Comparison of ENCODE assay signal across 9 mouse cellular contexts in the genomic region with DNA sequence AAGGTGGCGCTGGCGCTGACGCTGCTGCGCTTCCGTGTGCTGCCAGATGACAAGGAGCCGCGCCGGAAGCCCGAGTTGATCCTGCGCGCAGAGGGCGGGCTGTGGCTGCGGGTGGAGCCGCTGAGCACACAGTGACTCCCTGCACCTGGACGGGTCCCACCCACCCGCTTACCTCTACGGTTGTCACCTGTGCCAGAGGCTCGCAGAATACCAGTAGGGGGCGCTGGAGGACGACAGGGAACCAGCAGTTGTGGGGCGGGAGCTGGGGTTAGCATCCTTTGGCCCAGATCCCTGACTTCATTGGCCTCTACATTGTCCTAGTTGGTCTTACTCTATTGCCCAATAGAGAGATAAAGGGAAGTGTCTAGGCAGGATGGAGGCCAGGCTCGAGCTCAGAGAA. TPM values are rescaled to one million over a fixed set of nuclear protein-coding genes. Genes with fewer than 3 reads are reported as not detected.
DNase-seq lines count a peak whose midpoint lies in the region; ATAC-seq and TF ChIP-seq lines count a peak whose summit lies in the region.
"Had no signal": no experiment of that assay in that cellular context is flagged by ENCODE, and none has a peak within 500 bp of the region (broad histone marks: within the 10 kb centered on the region; RNA-seq: fewer than 3 reads in every experiment).

No protein-coding gene starts in this region.

- no peak overlapping the region for H3K9ac ChIP-seq in heart, adult 2 months (ENCODE audit: low read depth, low read length)
- no peak overlapping the region for H3K9ac ChIP-seq in embryonic facial prominence, embryonic 12.5 days
- H3K9ac ChIP-seq in midbrain, postnatal 0 days (replicated peaks; ENCODE audit: low read length, poor library complexity, severe bottlenecking), result no peak overlapping the region
- H3K9ac ChIP-seq in hindbrain, embryonic 13.5 days, result no peak overlapping the region

- peaks cover 7% of the 10 kb centered on the region; the same call in 1 of the 2 replicates for H3K9me3 ChIP-seq in embryonic facial prominence, embryonic 12.5 days
- no peaks in the 10 kb centered on the region for H3K9me3 ChIP-seq in limb, embryonic 10.5 days (replicated peaks)
- peaks cover 3% of the 10 kb centered on the region; the same call in 1 of the 2 replicates for H3K9me3 ChIP-seq in midbrain, postnatal 0 days (ENCODE audit: low read length)
- peaks cover 16% of the 10 kb centered on the region; the same call in 1 of the 2 replicates for H3K9me3 ChIP-seq in hindbrain, embryonic 13.5 days

- TF ChIP-seq EP300 in heart, adult 2 months (IDR thresholded peaks at IDR 0.05; ENCODE audit: insufficient read depth, low read depth, low read length), result no peak

- H3K27me3 ChIP-seq in heart, adult 2 months (ENCODE audit: control insufficient read depth, insufficient read depth, low read length), result peaks cover 2% of the 10 kb centered on the region; the same call in 1 of the 2 replicates
- no peaks in the 10 kb centered on the region for H3K27me3 ChIP-seq in embryonic facial prominence, embryonic 12.5 days
- no peaks in the 10 kb centered on the region for H3K27me3 ChIP-seq in limb, embryonic 10.5 days (ENCODE audit: low read depth, poor library complexity, severe bottlenecking)
- H3K27me3 ChIP-seq in midbrain, postnatal 0 days (ENCODE audit: insufficient read depth, low read length), result no peaks in the 10 kb centered on the region
- H3K27me3 ChIP-seq in hindbrain, embryonic 13.5 days, result no peaks in the 10 kb centered on the region

- H3K79me2 ChIP-seq in heart, adult 2 months (replicated peaks; ENCODE audit: control insufficient read depth, insufficient read depth, low read length), result no peaks in the 10 kb centered on the region

- ATAC-seq in embryonic facial prominence, embryonic 12.5 days (ENCODE audit: insufficient number of reproducible peaks, insufficient read depth, low FRiP score, low TSS enrichment), result no peak
- no peak for ATAC-seq in midbrain, postnatal 0 days (ENCODE audit: low FRiP score)
- ATAC-seq in megakaryocyte-erythroid progenitor cell, adult 5-6 weeks (replicated peaks; ENCODE audit: low FRiP score, low TSS enrichment, poor library complexity, severe bottlenecking), result no peak
- no peak for ATAC-seq in hindbrain, embryonic 13.5 days (ENCODE audit: low FRiP score)

- TF ChIP-seq POLR2A in heart, adult 2 months (IDR thresholded peaks at IDR 0.05; ENCODE audit: insufficient read depth, low read depth, low read length), result no peak

- H3K4me3 ChIP-seq in heart, adult 2 months, result no peak overlapping the region
- H3K4me3 ChIP-seq in embryonic facial prominence, embryonic 12.5 days, result 0 out of 2 replicates have a peak overlapping the region, but pooled peaks have one; percentile 15
- H3K4me3 ChIP-seq in limb, embryonic 10.5 days, result peak overlapping the region; percentile 15; the same call in 1 of the 2 replicates
- H3K4me3 ChIP-seq in midbrain, postnatal 0 days (ENCODE audit: low read depth, low read length), result 0 out of 2 replicates have a peak overlapping the region, but pooled peaks have one; percentile 3
- H3K4me3 ChIP-seq in hindbrain, embryonic 13.5 days, result no peak overlapping the region

- no peak for DNase-seq in heart, adult 2 months
- DNase-seq in heart, postnatal 25 days (ENCODE audit: low spot score), result no peak
- peak; percentile 80 for DNase-seq in ES-CJ7 (ENCODE audit: low read depth, low spot score)
- DNase-seq in limb, embryonic 10.5 days (ENCODE audit: low spot score), result no peak
- no peak for DNase-seq in midbrain, postnatal 0 days (ENCODE audit: low spot score)

- no peaks in the 10 kb centered on the region for H3K36me3 ChIP-seq in heart, adult 2 months (ENCODE audit: control insufficient read depth, insufficient read depth, low read length)
- no peaks in the 10 kb centered on the region for H3K36me3 ChIP-seq in embryonic facial prominence, embryonic 12.5 days
- H3K36me3 ChIP-seq in limb, embryonic 10.5 days, result no peaks in the 10 kb centered on the region
- no peaks in the 10 kb centered on the region for H3K36me3 ChIP-seq in midbrain, postnatal 0 days (ENCODE audit: insufficient read depth, low read length)
- no peaks in the 10 kb centered on the region for H3K36me3 ChIP-seq in hindbrain, embryonic 13.5 days

- peak overlapping the region; percentile 31 for H3K4me2 ChIP-seq in embryonic facial prominence, embryonic 12.5 days (replicated peaks)
- H3K4me2 ChIP-seq in midbrain, postnatal 0 days (ENCODE audit: low read depth, low read length, poor library complexity, severe bottlenecking), result 0 out of 2 replicates have a peak overlapping the region, but pooled peaks have one; percentile 18
- no peak overlapping the region for H3K4me2 ChIP-seq in hindbrain, embryonic 13.5 days

- H3K27ac ChIP-seq in heart, adult 2 months, result no peak overlapping the region
- H3K27ac ChIP-seq in embryonic facial prominence, embryonic 12.5 days, result no peak overlapping the region
- H3K27ac ChIP-seq in limb, embryonic 10.5 days, result no peak overlapping the region
- H3K27ac ChIP-seq in midbrain, postnatal 0 days (ENCODE audit: low read depth, low read length), result no peak overlapping the region
- H3K27ac ChIP-seq in hindbrain, embryonic 13.5 days, result no peak overlapping the region

- H3K4me1 ChIP-seq in heart, adult 2 months (ENCODE audit: control insufficient read depth, insufficient read depth, low read length), result no peaks in the 10 kb centered on the region
- H3K4me1 ChIP-seq in embryonic facial prominence, embryonic 12.5 days, result no peaks in the 10 kb centered on the region
- no peaks in the 10 kb centered on the region for H3K4me1 ChIP-seq in limb, embryonic 10.5 days
- H3K4me1 ChIP-seq in midbrain, postnatal 0 days (ENCODE audit: insufficient read depth, low read length), result no peaks in the 10 kb centered on the region
- H3K4me1 ChIP-seq in hindbrain, embryonic 13.5 days (replicated peaks), result no peaks in the 10 kb centered on the region

- TF ChIP-seq CTCF in heart, adult 2 months (IDR thresholded peaks at IDR 0.05), result peak; percentile 22
- no peak for TF ChIP-seq CTCF in midbrain, postnatal 0 days (IDR thresholded peaks at IDR 0.05)

- intact Hi-C loops in heart, adult 2 months (cut with DNase I), result no loop called here
- intact Hi-C loops in heart, postnatal 25 days (cut with DNase I), result no loop called here

- 47% methylated on average over 22 of the region's 22 CpGs for WGBS in heart, adult 2 months
- 32% methylated on average over 22 of the region's 22 CpGs for WGBS in embryonic facial prominence, embryonic 12.5 days
- WGBS in limb, embryonic 10.5 days, result 39% methylated on average over 22 of the region's 22 CpGs
- 30% methylated on average over 22 of the region's 22 CpGs for WGBS in midbrain, postnatal 0 days
- WGBS in hindbrain, embryonic 13.5 days, result 51% methylated on average over 22 of the region's 22 CpGs

RNA-seq across cellular contexts. Expression of a gene that starts 17.4 kb away (rescaled TPM):
- not detected for total RNA-seq in heart, adult 2 months (2021)
- 1.0 TPM in 1 of 2 replicates, not detected in the other for polyA plus RNA-seq in heart, adult 2 months (2012; rRNA removed)
- not detected for total RNA-seq in heart, postnatal 25 days (2021)
- 0.15 and 0.24 TPM in 2 replicates for polyA plus RNA-seq in embryonic facial prominence, embryonic 12.5 days (2016; fragmentation: Nextera tagmentation; extraction: Ambion mirVana)
- polyA plus RNA-seq in limb, embryonic 10.5 days (2016; fragmentation: Nextera tagmentation; extraction: Ambion mirVana), result 0.75 and 0.98 TPM in 2 replicates
- 2.3 and 22.3 TPM in 2 replicates for total RNA-seq in midbrain, postnatal 0 days (2014; rRNA removed)
- polyA plus RNA-seq in midbrain, postnatal 0 days (2015; fragmentation: Nextera tagmentation; extraction: Ambion mirVana), result 1.9 and 2.0 TPM in 2 replicates
- not detected in 2 replicates for total RNA-seq in megakaryocyte-erythroid progenitor cell, adult 5-6 weeks (2014; fragmentation: Nextera tagmentation)
- total RNA-seq in megakaryocyte-erythroid progenitor cell, adult 5-6 weeks (2017), result not detected in 2 replicates
- polyA plus RNA-seq in hindbrain, embryonic 13.5 days (2015; fragmentation: Nextera tagmentation; extraction: Ambion mirVana), result 1.8 and 2.0 TPM in 2 replicates

RNA-seq across cellular contexts. Expression of a gene that starts 44.1 kb away (rescaled TPM):
- not detected for total RNA-seq in heart, adult 2 months (2021)
- polyA plus RNA-seq in heart, adult 2 months (2012; rRNA removed), result not detected in 2 replicates
- total RNA-seq in heart, postnatal 25 days (2021), result not detected
- polyA plus RNA-seq in embryonic facial prominence, embryonic 12.5 days (2016; fragmentation: Nextera tagmentation; extraction: Ambion mirVana), result not detected in 2 replicates
- not detected in 2 replicates for polyA plus RNA-seq in limb, embryonic 10.5 days (2016; fragmentation: Nextera tagmentation; extraction: Ambion mirVana)
- not detected in 2 replicates for total RNA-seq in midbrain, postnatal 0 days (2014; rRNA removed)
- polyA plus RNA-seq in midbrain, postnatal 0 days (2015; fragmentation: Nextera tagmentation; extraction: Ambion mirVana), result 0.07 and 0.11 TPM in 2 replicates
- total RNA-seq in megakaryocyte-erythroid progenitor cell, adult 5-6 weeks (2014; fragmentation: Nextera tagmentation), result not detected in 2 replicates
- total RNA-seq in megakaryocyte-erythroid progenitor cell, adult 5-6 weeks (2017), result not detected in 2 replicates
- not detected in 2 replicates for polyA plus RNA-seq in hindbrain, embryonic 13.5 days (2015; fragmentation: Nextera tagmentation; extraction: Ambion mirVana)
- total RNA-seq: left cerebral cortex, postnatal 14 days had no signal

Comparison
In these comparisons a context has a peak if more than half of its experiments do, and no peak if none do; other contexts are left out.
1. H3K4me3 ChIP-seq: peak in embryonic facial prominence, embryonic 12.5 days (single experiment), limb, embryonic 10.5 days (single experiment) and midbrain, postnatal 0 days (single experiment); none in heart, adult 2 months (single experiment) and hindbrain, embryonic 13.5 days (single experiment).